Mouse (Mus musculus) kidney, postnatal 0 days (tissue): ENCODE results near the gene Atp13a3. TPM values are rescaled to one million over a fixed set of nuclear protein-coding genes. Genes with fewer than 3 reads are reported as not detected.

Source experiments
- ATAC-seq: fragments of 200-750 bp; cut with Nextera tagmentation; replicated peaks from 2 replicates; pipeline ENCODE4 v1.8.0; 2017; ENCODE audit warnings: low read depth, moderate number of reproducible peaks, moderate TSS enrichment, moderate library complexity; ENCODE audit not compliant: low FRiP score
- DNase-seq: peaks from one replicate; pipeline ENCODE4 v3.0.0-alpha.2; 2016; ENCODE audit warnings: low spot score
- H3K27ac ChIP-seq: fragments of 300-500 bp; sonication (generic); 2 replicates; pipeline ENCODE4 v1.5.1; 2014; ENCODE audit warnings: mild to moderate bottlenecking
- H3K27me3 ChIP-seq: fragments of 300-500 bp; sonication (generic); 2 replicates; pipeline ENCODE4 v1.6.1; 2014; ENCODE audit warnings: low read length, mixed read lengths; ENCODE audit not compliant: insufficient read depth
- H3K36me3 ChIP-seq: fragments of 300-500 bp; sonication (generic); 2 replicates; pipeline ENCODE4 v1.6.1; 2014; ENCODE audit warnings: low read length, mixed read lengths; ENCODE audit not compliant: insufficient read depth
- H3K4me1 ChIP-seq: fragments of 300-500 bp; sonication (generic); replicated peaks from 2 replicates; pipeline ENCODE4 v1.6.1; 2014; ENCODE audit warnings: antibody characterized with exemption, low read length, mixed read lengths; ENCODE audit not compliant: insufficient read depth
- H3K4me2 ChIP-seq: fragments of 300-500 bp; sonication (generic); 2 replicates; pipeline ENCODE4 v1.6.1; 2014; ENCODE audit warnings: mild to moderate bottlenecking, low read length, moderate library complexity, mixed read lengths
- H3K4me3 ChIP-seq: fragments of 300-500 bp; sonication (generic); replicated peaks from 2 replicates; pipeline ENCODE4 v1.5.1; 2014; ENCODE audit warnings: low read depth, low read length
- H3K9ac ChIP-seq: fragments of 300-500 bp; sonication (generic); 2 replicates; pipeline ENCODE4 v1.6.1; 2014; ENCODE audit warnings: low read depth, low read length
- H3K9me3 ChIP-seq: fragments of 300-500 bp; sonication (generic); replicated peaks from 2 replicates; pipeline ENCODE4 v1.6.1; 2016; ENCODE audit warnings: low read length, inconsistent platforms, mixed read lengths
- CTCF ChIP-seq: IDR thresholded peaks from 2 replicates; pipeline ENCODE4 v1.5.1; 2016; ENCODE audit warnings: antibody characterized with exemption, low read depth, mild to moderate bottlenecking, moderate library complexity
- WGBS: fragments of 180-500 bp; shearing (Covaris S2); extraction: QIAGEN DNeasy Blood & Tissue Kit; methylation state at CpG from one replicate; pipeline ENCODE4 v1.1.7; 2014; 5-methylcytosine and 5-hydroxymethylcytosine counted together
- polyA plus RNA-seq: library from polyadenylated mRNA; unstranded; fragments of >200 nt; fragmentation: Nextera tagmentation; extraction: Ambion mirVana; gene quantifications from 2 replicates; pipeline ENCODE4 v1.2.1, GENCODE M21; 2015

Atp13a3 gene
- polyA plus RNA-seq, 1 experiment from 2014 or later: 11.2 TPM

DNA sequence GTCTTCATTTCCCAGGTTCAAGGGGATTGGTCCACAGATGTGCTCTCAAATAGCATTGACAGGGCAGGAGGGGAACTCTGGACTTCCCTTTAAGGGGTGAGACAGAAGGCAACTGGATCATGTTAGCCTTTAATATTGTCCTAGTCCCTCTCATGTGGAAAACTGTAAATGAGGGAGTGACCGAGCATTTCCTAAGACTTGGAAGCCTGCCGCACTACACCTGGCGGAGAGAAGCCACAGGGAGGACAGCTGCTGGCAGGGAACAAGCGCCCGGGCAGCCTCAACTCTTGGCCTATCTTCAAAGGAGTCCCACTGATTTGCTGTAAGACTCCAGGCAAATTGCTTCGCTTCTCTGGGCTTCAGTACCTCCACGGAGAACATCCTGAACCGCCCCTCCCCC is 37.6 kb upstream of the Atp13a3 start:
- H3K9ac ChIP-seq: no peak overlapping the region
- H3K9me3 ChIP-seq: no peaks in the 10 kb centered on the region
- peaks cover 3% of the 10 kb centered on the region; the same call in 1 of the 2 replicates for H3K4me1 ChIP-seq
- no peaks in the 10 kb centered on the region for H3K27me3 ChIP-seq
- H3K27ac ChIP-seq: no peak overlapping the region
- TF ChIP-seq CTCF: no peak
- H3K4me3 ChIP-seq: no peak overlapping the region
- H3K36me3 ChIP-seq: no peaks in the 10 kb centered on the region
- DNase-seq (peak; percentile 42), ATAC-seq (no peak)
- WGBS: 30% methylated on average over 8 of the region's 8 CpGs
- no peak overlapping the region for H3K4me2 ChIP-seq

DNA sequence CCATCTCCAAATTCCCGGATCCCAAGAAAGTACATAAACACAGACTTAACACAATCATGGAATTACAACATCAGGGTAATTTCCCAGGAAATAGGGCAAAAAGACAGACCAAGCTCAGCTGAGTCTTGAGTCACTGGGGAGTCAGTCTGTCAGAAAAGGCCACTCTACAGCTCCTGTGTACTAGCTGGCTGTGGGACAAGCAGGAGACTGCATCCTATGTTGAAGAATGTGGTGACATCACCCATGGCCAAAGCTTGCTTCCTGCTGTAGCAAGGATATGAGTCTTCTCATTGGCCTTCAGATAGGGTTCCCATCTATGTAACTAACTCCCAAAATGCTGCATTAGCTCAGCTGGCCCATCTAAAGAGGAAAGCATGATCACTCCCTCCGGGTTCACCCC is 36.7 kb upstream of the Atp13a3 start:
- H3K27me3 ChIP-seq: no peaks in the 10 kb centered on the region
- DNase-seq (no peak), ATAC-seq (no peak)
- no peaks in the 10 kb centered on the region for H3K9me3 ChIP-seq
- no peak overlapping the region for H3K27ac ChIP-seq
- peaks cover 3% of the 10 kb centered on the region; the same call in 1 of the 2 replicates for H3K4me1 ChIP-seq
- no peak overlapping the region for H3K4me2 ChIP-seq
- no peak for TF ChIP-seq CTCF
- H3K36me3 ChIP-seq: no peaks in the 10 kb centered on the region
- H3K9ac ChIP-seq: no peak overlapping the region
- 92% methylated on average over 2 of the region's 2 CpGs for WGBS
- H3K4me3 ChIP-seq: no peak overlapping the region

DNA sequence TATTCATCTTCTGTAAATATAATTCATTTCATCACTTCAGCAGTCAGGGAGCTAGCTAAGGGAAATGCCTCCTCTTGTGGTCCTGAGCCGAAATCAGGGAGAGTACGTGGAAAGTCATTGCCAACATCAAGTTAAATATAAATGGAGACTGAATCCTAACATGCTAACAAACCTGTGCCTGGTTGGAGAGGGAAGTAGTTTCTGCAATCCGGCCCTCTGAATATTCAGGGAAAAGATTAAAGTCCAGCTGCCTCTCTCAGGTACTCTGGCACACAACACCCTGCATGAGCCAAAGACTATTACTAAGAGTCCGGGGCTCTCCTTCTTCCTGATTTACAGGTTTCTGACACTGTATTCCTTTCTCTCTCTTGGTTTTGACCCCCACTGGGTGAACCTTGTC is 35.6 kb upstream of the Atp13a3 start:
- Histone ChIP-seq H3K9ac (no peak overlapping the region), H3K9me3 (no peaks in the 10 kb centered on the region), H3K27ac (no peak overlapping the region), H3K4me1 (peaks cover 3% of the 10 kb centered on the region; the same call in 1 of the 2 replicates), H3K4me3 (no peak overlapping the region), H3K36me3 (no peaks in the 10 kb centered on the region), H3K27me3 (no peaks in the 10 kb centered on the region), H3K4me2 (no peak overlapping the region)
- TF ChIP-seq CTCF: no peak
- peak; percentile 71 for ATAC-seq
- DNase-seq: no peak
- WGBS: 67% methylated on average over 4 of the region's 4 CpGs

DNA sequence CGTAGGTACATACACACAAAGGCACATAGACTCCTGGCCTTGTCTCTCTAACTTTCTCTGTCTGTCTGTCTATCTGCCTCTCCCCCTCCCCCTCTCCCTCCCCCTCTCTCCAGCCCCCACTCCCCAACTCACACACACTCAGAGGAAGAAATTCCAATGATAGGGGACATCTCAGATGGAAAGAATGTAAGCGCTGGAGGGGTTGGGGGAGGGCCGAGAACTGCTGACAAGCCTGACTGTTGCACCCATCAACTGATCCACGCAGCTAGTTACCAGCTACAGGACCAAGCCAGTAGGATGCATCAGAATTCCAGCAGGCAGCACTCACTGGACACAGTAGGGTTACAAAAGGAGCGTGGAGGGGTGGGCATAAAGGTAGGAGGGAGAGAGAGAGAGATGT is 34.1 kb upstream of the Atp13a3 start:
- no peak overlapping the region for H3K4me2 ChIP-seq
- no peaks in the 10 kb centered on the region for H3K36me3 ChIP-seq
- no peak overlapping the region for H3K9ac ChIP-seq
- no peak overlapping the region for H3K27ac ChIP-seq
- H3K9me3 ChIP-seq: no peaks in the 10 kb centered on the region
- no peaks in the 10 kb centered on the region for H3K27me3 ChIP-seq
- no peak for ATAC-seq
- H3K4me3 ChIP-seq: no peak overlapping the region
- H3K4me1 ChIP-seq: peaks cover 3% of the 10 kb centered on the region; the same call in 1 of the 2 replicates
- 82% methylated on average over 5 of the region's 5 CpGs for WGBS
- no peak for DNase-seq
- TF ChIP-seq CTCF: no peak

DNA sequence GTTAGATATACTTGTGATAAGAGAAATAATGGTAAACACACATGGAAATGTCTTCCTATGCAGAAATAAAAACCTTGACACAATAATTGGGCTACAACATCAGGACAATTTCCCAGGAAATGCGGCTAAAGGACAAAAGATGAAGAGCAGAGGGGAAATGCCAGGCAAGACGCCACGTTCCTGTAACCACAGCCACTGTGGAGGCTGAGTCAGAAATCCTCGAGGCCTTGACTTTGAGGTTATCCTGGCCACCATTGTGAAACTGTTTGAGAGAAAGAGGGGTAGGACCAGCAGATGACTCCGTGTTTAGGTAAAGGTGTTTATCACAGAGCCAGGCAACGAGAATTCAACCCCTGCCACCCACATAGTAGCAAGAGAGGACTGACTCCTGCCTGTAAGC is 33.6 kb upstream of the Atp13a3 start:
- H3K4me3 ChIP-seq: no peak overlapping the region
- H3K27ac ChIP-seq: no peak overlapping the region
- no peak overlapping the region for H3K4me2 ChIP-seq
- peaks cover 3% of the 10 kb centered on the region; the same call in 1 of the 2 replicates for H3K4me1 ChIP-seq
- ATAC-seq (no peak), DNase-seq (no peak)
- WGBS: 83% methylated on average over 6 of the region's 6 CpGs
- no peak for TF ChIP-seq CTCF
- H3K36me3 ChIP-seq: no peaks in the 10 kb centered on the region
- H3K9ac ChIP-seq: no peak overlapping the region
- no peaks in the 10 kb centered on the region for H3K27me3 ChIP-seq
- no peaks in the 10 kb centered on the region for H3K9me3 ChIP-seq

DNA sequence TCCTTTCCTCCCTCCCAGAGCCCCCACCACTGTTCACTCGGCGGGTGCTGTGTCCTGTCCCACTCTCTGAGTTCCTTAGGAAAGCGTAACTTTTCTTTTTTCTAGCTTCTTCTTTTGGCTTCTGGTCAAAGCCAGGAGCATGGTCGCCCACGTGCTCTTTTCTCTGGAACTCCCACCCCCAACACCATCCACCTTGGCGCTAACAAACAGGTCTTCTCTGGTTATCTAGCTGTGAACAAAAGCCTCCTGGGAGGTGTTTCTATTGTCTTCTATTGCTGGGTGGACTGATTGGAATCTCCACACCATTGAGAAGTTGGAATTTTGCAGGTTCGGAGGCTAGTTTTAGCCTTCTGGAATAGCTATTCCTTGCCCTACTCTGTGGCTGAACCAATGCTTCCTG is 30.5 kb upstream of the Atp13a3 start:
- Histone ChIP-seq H3K4me2 (no peak overlapping the region), H3K27me3 (no peaks in the 10 kb centered on the region), H3K4me3 (no peak overlapping the region), H3K27ac (no peak overlapping the region), H3K4me1 (no peaks in the 10 kb centered on the region), H3K9me3 (no peaks in the 10 kb centered on the region), H3K9ac (no peak overlapping the region), H3K36me3 (no peaks in the 10 kb centered on the region)
- no peak for ATAC-seq
- WGBS: 88% methylated on average over 7 of the region's 7 CpGs
- TF ChIP-seq CTCF: no peak
- DNase-seq: no peak

DNA sequence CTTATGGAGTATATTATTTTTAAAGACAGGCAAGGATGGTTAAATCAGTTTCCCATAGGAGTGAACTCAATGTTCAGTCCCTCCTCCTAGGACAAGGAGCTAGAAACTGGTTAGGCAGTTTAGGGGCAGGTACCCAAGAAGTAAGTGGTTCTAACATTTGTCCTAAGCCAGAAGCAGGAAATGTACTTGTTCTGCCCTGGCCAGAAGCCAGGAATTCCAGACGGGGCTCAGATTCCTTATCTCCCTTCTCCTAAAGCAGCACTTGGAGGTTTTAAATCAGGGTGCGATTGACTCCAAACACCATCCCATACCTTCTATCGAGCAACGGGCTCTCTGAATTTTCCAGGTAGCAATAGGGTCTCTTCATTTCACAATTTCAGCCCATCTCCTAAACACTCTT is 29.6 kb upstream of the Atp13a3 start:
- no peak overlapping the region for H3K27ac ChIP-seq
- no peaks in the 10 kb centered on the region for H3K27me3 ChIP-seq
- no peak for DNase-seq
- ATAC-seq: no peak
- H3K9me3 ChIP-seq: no peaks in the 10 kb centered on the region
- no peak for TF ChIP-seq CTCF
- no peak overlapping the region for H3K4me3 ChIP-seq
- H3K4me1 ChIP-seq: no peaks in the 10 kb centered on the region
- no peaks in the 10 kb centered on the region for H3K36me3 ChIP-seq
- no peak overlapping the region for H3K9ac ChIP-seq
- no peak overlapping the region for H3K4me2 ChIP-seq
- 47% methylated on average over 4 of the region's 4 CpGs for WGBS
